Mouse (Mus musculus) 3134 (cell line): Measurements from ENCODE around the gene Uso1.
A peak's percentile ranks its signal among the peaks of the same experiment; 100 is the strongest.
"Not testable (repeated sequence)": the region's sequence is repeated elsewhere in the genome, so short reads cannot be mapped to it uniquely, and the experiment has no call there.

Experiments used
- DNase-seq: peaks from one replicate; pipeline ENCODE4 v3.0.0-alpha.2; 2011; ENCODE audit warnings: low spot score; ENCODE audit not compliant: insufficient read length; ENCODE audit errors: extremely low read depth

Uso1 gene

GRCm38 (mm10) chr5:92183071-92183830 lies 45.5 kb downstream of the Uso1 start:
- DNase-seq, result no peak

- DNase-seq, result no peak
Observed at GRCm38 (mm10) chr5:92188881-92189483, 51.2 kb downstream of the Uso1 start.

GRCm38 (mm10) chr5:92195716-92196115 lies 58.0 kb downstream of the Uso1 start:
- not testable (repeated sequence) for DNase-seq

- no peak for DNase-seq
Observed at GRCm38 (mm10) chr5:92196895-92197811, 59.4 kb downstream of the Uso1 start.

GRCm38 (mm10) chr5:92198266-92198665 lies 60.5 kb downstream of the Uso1 start:
- no peak for DNase-seq

GRCm38 (mm10) chr5:92204162-92205036 lies 66.7 kb downstream of the Uso1 start:
- DNase-seq, result no peak

GRCm38 (mm10) chr5:92205184-92205583 lies 67.4 kb downstream of the Uso1 start:
- DNase-seq, result no peak

GRCm38 (mm10) chr5:92205706-92206105 lies 68.0 kb downstream of the Uso1 start:
- peak; percentile 34 for DNase-seq

- DNase-seq, result no peak
Observed at GRCm38 (mm10) chr5:92206121-92206520, 68.4 kb downstream of the Uso1 start.

GRCm38 (mm10) chr5:92210205-92210604 lies 72.5 kb downstream of the Uso1 start:
- no peak for DNase-seq

GRCm38 (mm10) chr5:92212231-92212630 lies 74.5 kb downstream of the Uso1 start:
- no peak for DNase-seq

- DNase-seq, result no peak
Observed at GRCm38 (mm10) chr5:92215308-92215707, 77.6 kb downstream of the Uso1 start, which contains the start of gene U90926. U90926 (minus strand) TSS chr5:92215408.

GRCm38 (mm10) chr5:92218915-92219793 lies 81.4 kb downstream of the Uso1 start:
- DNase-seq, result no peak

GRCm38 (mm10) chr5:92219826-92220225 lies 82.1 kb downstream of the Uso1 start:
- peak; percentile 53 for DNase-seq

- DNase-seq, result peak; percentile 71
Observed at GRCm38 (mm10) chr5:92220287-92220902, 82.7 kb downstream of the Uso1 start.

GRCm38 (mm10) chr5:92227782-92228181 lies 90.0 kb downstream of the Uso1 start:
- DNase-seq, result no peak

- no peak for DNase-seq
Observed at GRCm38 (mm10) chr5:92228776-92229175, 91.0 kb downstream of the Uso1 start.

GRCm38 (mm10) chr5:92229514-92229913 lies 91.8 kb downstream of the Uso1 start:
- DNase-seq, result no peak

- no peak for DNase-seq
Observed at GRCm38 (mm10) chr5:92230306-92230705, 92.6 kb downstream of the Uso1 start.
